Mouse (Mus musculus) gastrocnemius, postnatal 36 days (tissue): ENCODE data around the gene Gbp7. TPM values are rescaled to one million over a fixed set of nuclear protein-coding genes. Genes with fewer than 3 reads are reported as not detected.
A peak's percentile ranks its signal among the peaks of the same experiment; 100 is the strongest.
"Not testable (repeated sequence)": the region's sequence is repeated elsewhere in the genome, so short reads cannot be mapped to it uniquely, and the experiment has no call there.

Experiments used
- DNase-seq, 2 experiments: peaks; one replicate each; pipeline ENCODE4 v3.0.0; 2022
- intact Hi-C: fragments of 180-260 bp; cut with DNase I; formaldehyde crosslinking; loops from one replicate; pipeline ENCODE4 v1.15.1; 2025
- long read RNA-seq, 2 experiments: library from polyadenylated mRNA; stranded (forward); transcript quantifications; one replicate each; pipeline ENCODE4 v2.0.0; 2021
- total RNA-seq, 2 experiments: library from RNA; stranded (reverse); gene quantifications; 2 replicates each; pipeline ENCODE4 v1.2.3; 2021

Gene Gbp7
- total RNA-seq, result 10 to 100 TPM in 1 of 2 experiments, 1 to 10 TPM in 1; 9.4 to 19.1 TPM
- long read RNA-seq, experiment 1, transcript Gbp7-202 (11 exons, 2,497 nt), result major isoform, 8 of 9 reads
- long read RNA-seq, experiment 1, partial matches to known transcripts, result 0 of 9 reads
- long read RNA-seq, experiment 1, other reads (novel, unspliced or antisense), result 1 of 9 reads
- long read RNA-seq, experiment 2, result 0 reads

- DNase-seq, result peak; percentile 37 to 40
- intact Hi-C loops, result no loop called here
These were observed at the start of gene Gbp7 for GRCm38 (mm10) chr3:142530087-142530953. Gbp7 (plus strand) TSS chr3:142530342.

DNA sequence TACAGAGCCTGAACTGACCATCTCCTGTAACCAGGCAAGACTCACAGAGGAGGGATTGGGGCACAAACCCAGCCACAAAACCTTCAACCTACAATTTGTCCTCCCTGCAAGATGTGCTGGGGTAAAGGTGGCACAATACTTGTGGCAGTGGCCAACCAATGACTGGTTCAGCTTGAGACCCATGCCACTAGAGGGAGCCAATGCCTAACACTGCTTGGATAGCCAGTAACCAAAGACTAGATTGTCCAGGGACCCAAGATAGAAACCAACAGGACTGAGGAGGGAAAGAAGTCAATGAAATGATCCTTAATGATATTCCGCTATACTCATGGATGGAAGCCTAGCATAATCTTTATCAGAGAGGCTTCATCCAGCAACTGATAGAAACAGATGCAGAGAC, 39.7 kb upstream of the Gbp7 start:
- peak; percentile 27 to 69 for DNase-seq
- intact Hi-C loops, result loop anchor here (1.0 to 5.0 kb wide), 3 partner anchors 71 to 212 kb away; partner anchors contain the start of gene Kyat3

DNA sequence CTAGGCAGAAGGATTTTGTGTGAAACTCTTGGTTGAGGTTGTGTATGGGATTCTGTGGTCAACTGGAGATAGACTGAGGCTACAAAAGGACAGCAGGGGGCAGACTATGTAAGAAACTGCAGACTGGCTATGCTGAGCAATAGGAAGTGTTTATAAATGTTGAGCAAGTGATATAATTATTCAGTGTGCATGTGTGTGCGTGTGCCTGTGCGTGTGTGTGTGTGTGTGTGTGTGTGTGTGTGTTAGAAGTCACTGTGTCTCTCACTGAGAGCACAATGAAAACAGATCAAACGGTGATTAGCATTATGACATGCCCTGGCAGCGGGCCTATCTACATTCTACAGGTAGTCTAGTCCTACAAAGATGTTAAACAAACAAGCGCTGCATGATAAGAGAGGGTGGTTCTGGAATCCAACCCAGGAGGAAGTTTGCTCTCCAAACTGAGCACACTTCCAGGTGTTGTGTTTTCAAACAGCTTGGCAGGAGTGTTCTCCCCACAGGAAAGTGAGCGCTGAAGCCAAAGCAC, 36.5 kb upstream of the Gbp7 start, which contains the start of gene Gbp5:
Gene Gbp5, plus strand, starts transcription at position 443 of the 526 bp plus-strand sequence.
- DNase-seq, result peak; percentile 58 to 64
- intact Hi-C loops, result loop anchor here (5.0 kb wide), 2 partner anchors 154 to 209 kb away; partner anchors contain the start of gene Kyat3

DNA sequence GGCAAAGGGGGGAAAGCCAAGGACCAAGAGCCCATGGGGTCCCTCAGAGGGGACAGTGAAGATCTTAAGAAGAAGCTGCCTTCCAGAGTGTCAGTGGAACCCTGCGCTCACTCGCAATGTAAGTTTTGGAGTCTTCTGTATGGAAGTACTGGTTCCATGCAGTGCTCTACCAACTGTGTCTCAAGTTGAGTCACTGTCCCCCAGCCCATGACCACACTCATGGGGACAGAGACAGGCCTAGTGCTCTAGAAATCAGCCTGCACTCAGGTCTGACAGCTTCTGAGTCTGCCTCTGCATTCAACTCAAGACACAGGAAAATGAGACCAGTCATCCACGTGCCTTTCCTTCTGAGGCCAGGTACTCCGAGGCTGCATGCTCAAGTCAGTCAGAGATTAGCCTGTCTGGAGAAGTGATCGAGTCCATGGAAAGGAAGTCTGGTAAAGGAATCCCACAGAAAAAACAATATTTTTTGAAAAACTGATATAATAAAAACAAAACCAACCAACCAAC, 34.9 kb upstream of the Gbp7 start:
- DNase-seq, result no peak
- intact Hi-C loops, result no loop called here

DNA sequence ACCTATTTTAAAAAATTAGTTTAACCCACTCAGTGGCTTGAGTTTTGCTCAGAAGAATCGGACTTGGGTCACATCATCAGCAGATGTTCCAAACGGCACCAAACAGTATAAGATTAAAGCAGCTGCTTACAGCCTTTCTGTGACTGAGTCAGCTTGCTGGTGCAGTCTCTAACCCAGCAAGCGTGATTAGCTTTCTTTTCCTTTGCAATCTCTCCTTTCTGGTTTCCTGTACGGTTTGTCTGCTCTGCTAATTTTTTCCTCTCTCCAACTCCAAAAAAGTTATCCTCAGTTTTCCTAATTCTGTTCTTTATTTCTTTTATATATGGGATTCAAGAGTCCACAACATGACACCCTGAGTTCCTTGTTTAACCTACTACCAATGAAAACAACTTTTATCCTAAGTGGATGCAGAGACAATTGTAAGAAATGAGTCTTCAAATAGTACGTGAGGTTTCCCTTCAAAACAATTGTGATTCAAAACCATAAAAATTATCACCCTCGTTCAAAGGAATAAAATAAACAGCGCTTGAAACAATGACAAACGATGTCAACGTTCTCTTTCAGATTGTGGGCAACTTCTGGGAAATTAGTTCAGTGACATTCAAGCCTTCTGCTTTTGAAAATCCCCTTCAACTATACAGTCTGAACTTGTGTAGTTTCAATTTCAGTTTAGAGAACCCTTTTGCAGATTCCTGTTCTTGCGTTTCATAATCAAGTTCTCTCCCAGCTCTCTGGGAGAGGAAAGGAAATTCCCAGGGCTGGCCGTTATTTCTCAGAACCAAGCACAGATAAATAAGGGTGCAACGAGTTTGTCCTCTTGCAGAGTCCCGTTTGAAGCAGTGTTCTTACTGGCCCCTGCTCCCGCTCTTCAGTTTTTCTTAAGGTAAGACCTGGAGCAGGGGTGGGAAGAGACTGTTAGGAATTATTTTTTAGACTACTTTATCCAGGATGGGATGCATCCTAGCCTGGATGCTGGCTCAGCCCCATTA, 33.7 kb upstream of the Gbp7 start:
- no peak for DNase-seq
- intact Hi-C loops, result no loop called here

DNA sequence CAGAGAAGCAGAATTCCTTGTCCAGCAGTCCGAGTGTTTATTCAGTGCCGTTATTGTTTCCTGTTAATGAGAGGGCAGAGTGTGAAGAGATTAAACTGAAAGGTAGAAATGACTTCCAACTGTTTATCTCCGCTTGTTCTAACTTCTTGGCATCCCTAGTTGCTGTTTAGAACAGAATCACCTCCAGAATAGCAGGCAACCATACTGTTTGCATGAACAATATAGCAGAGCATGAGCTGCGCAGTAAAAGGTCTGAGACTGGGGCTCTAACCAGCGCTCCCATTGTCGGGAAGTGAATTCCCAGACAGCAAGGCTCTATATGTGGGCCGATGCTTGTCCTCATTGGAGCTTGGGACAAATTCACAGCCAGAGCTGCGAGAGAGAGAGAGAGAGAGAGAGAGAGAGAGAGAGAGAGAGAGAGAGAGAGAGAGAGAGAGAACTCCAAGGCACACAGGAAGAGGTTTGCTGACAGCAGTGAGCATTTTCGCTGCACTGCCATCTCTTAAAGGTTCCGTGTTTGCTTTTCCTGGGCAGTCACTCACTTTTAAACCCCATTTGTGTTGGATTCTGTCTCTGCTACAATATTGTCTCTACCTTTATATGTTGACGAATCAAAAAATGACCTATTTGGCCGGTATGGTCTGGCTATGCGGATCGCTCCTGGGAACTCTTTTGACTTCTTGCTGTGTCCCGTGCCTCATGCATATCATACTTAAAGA, 32.9 kb upstream of the Gbp7 start:
- DNase-seq, result no peak
- intact Hi-C loops, result no loop called here

- intact Hi-C loops, result no loop called here
- no peak for DNase-seq
These were observed 31.2 kb upstream of the Gbp7 start for GRCm38 (mm10) chr3:142498941-142499340.

DNA sequence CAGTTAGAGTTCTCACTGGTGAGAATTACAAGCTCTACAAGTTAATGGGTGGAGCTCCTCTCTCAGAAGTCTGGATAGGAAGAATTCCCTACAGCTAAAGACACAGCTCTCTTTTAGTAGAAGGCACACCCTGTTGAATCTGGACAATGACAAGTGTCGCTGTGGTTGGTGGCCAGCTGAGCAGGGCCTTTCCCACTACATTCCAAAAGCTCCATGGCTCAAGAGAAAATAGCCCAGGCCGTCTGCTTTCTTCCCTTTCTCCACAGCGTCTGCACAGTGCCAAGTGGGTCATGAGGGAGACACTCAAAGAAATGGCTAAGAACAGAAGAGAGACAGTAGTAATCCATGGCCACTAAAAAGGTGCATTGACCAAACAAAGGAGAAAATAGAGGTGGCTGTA, 2.0 kb upstream of the Gbp7 start:
- DNase-seq, result no peak
- intact Hi-C loops, result no loop called here

- no peak for DNase-seq
- intact Hi-C loops, result no loop called here
These were observed 545 bp upstream of the Gbp7 start for GRCm38 (mm10) chr3:142529597-142529996.

DNA sequence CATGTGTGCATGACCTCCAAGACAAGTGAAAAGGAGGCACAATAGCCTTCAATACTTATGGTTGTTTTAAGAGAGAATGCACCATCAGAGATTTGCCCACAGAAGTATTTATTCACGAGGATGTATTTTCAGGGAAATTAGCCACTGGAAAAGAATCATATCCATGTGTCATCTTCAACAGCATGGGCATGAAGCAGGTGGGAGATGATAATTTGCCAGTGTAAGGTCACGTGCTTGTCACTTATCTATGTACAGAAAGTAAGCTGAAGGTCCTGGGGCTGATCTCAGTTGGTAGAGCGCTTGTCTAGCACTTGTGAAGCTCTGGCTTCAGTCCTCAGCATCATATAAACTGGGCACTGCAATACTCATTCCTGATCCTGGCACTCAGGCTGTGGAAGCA, 1.5 kb downstream of the Gbp7 start:
- intact Hi-C loops, result no loop called here
- no peak for DNase-seq

GRCm38 (mm10) chr3:142533185-142533584, 3.0 kb downstream of the Gbp7 start:
- intact Hi-C loops, result no loop called here
- DNase-seq, result no peak

- DNase-seq, result no peak
- intact Hi-C loops, result no loop called here
These were observed 5.5 kb downstream of the Gbp7 start for GRCm38 (mm10) chr3:142535667-142536066.

DNA sequence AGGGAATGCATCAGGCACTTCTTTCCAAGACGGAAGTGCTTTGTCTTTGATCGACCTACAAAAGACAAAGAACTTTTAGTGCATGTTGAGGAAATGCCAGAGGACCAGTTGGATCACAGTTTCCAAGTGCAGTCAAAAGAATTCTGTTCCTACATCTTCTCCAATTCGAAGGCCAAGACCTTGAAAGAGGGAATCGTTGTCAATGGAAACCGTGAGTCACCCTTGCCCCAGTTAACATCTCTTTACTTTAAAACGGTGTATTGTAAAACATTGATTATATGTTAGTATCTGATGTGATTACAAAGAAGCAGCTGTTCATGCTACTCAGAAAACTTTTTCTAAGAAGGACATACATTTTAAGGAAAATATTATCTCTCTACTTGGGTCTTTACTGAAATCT, 11.2 kb downstream of the Gbp7 start:
- intact Hi-C loops, result no loop called here
- no peak for DNase-seq

GRCm38 (mm10) chr3:142542776-142543175, 12.6 kb downstream of the Gbp7 start:
- intact Hi-C loops, DNase-seq: not testable (repeated sequence)

GRCm38 (mm10) chr3:142546690-142547089, 16.5 kb downstream of the Gbp7 start:
- intact Hi-C loops, result no loop called here
- no peak for DNase-seq

GRCm38 (mm10) chr3:142550052-142550676, 20.0 kb downstream of the Gbp7 start:
- intact Hi-C loops, result no loop called here

DNA sequence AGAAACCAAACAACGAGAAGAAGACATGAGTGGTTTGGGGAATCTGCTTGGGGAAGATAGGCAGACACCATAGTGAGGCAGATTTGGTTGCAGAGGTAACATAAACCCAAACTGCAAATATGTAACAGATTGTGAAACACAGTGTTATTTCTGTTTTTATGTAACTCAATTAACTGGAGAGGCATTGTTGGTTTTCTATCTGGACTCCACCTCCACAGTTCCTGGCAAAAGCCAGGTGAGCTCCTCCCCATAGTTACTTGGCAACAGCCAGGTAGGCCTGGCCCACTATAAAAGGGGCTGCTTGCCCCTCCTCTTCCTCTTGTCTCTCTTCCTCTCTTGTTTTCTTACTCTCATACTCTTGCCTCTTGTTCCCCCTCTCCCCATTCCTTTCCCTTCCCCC, 24.5 kb downstream of the Gbp7 start:
- no peak for DNase-seq
- intact Hi-C loops, result no loop called here

More at GRCm38 (mm10) chr3:142550052-142550676, 20.0 kb downstream of the Gbp7 start:
- no peak for DNase-seq

DNA sequence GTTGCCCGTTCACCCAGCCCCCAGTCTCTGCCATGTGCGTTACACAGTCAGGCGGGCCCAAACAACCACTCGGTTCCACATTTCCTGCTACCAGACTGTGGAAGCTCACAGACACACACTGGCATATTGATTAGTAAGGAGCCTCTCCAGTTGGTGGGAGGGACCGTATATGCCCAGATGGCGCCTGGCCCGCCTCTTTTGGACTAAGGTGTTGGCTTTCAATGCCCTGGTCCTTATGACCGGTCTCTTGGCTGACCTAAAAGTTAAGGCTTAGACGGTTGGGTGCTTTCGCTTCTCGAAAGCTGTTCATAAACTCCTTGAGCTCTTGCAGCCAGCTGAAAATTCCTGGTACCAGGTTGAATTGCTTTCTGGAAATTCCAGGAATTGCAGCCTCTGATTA, 25.5 kb downstream of the Gbp7 start:
- intact Hi-C loops, result no loop called here
- DNase-seq, result no peak
